Mouse (Mus musculus) kidney, adult 8-10 months (tissue): ENCODE measurements around the gene Mdh1.
A peak's percentile ranks its signal among the peaks of the same experiment; 100 is the strongest.

Experiments used
- DNase-seq, 2 experiments: peaks; one replicate each; pipeline ENCODE4 v3.0.0; 2022

The Mdh1 gene

GRCm38 (mm10) chr11:21571700-21572381 is at the start of gene Mdh1, which contains the start of gene Wdpcp:
Mdh1 (minus strand) TSS chr11:21572367.
Wdpcp (plus strand) TSS chr11:21572235.
- peak; percentile 98 to 99 for DNase-seq

- DNase-seq: no peak
These were observed 43.7 kb upstream of the Mdh1 start for GRCm38 (mm10) chr11:21615915-21616314.

DNA sequence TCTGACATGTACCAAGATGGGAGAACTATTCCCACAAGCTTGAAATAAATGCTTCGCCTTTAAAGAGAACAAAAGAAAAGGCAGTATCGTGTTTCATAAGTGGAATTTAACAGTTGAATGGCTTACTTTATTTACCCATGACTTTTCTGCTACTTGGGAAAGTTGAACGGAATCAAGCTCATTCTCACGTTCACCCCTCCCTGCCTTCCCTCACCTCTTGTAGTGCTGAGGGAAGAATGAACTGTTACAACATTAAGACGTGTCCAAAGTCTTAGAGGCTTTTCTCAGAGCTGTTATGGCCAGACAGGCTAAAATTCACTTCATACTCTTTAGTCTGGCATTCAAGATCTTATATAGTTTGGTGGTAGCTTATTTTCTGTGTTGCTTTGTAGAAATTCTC is 30.3 kb upstream of the Mdh1 start:
- DNase-seq: no peak

DNA sequence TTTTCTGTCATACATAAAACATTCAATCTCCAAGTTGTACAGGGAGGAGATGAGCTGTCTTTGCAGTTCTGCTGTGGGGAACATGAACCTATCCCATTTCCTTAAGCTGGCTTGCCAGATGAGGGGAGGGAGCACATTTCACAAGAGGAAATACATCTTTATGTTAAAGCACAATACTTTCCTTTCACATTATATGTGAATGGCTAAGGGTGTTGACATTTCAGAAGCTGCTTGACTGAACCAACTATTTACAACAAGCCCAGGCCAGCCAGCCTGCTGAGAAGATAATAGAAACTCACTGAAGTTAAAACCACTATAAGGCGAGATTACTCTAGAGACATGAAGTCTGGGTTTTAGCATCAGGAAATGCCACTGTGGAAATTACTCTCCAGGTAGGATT is 11.1 kb upstream of the Mdh1 start:
- no peak for DNase-seq

GRCm38 (mm10) chr11:21581472-21581871 is 9.3 kb upstream of the Mdh1 start:
- no peak for DNase-seq

GRCm38 (mm10) chr11:21570973-21571372 is 1.2 kb downstream of the Mdh1 start:
- peak; percentile 53 to 55 for DNase-seq

DNA sequence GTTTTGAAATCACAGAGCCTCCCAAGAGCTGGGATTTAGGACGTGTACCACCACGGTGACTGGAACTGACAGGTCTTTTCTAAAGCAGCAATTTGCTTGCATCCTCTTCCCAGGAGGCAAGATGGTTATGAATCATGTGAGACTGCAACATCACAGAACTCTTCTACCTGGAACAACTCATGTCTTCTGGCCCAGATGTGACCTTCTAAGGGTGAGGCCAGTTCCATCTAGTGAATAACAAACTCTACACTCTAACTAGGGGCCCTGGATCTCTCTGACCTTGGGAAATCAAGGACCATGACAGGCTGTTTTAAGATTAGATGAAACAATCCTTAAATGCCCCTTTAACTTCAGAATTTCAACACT is 2.1 kb downstream of the Mdh1 start:
- peak in 1 of 2 experiments; percentile 49 for DNase-seq

GRCm38 (mm10) chr11:21569456-21570108 is 2.6 kb downstream of the Mdh1 start:
- DNase-seq: peak; percentile 43 to 49

- DNase-seq: no peak
These were observed 3.2 kb downstream of the Mdh1 start for GRCm38 (mm10) chr11:21569002-21569401.

GRCm38 (mm10) chr11:21567733-21568132 is 4.4 kb downstream of the Mdh1 start:
- no peak for DNase-seq

DNA sequence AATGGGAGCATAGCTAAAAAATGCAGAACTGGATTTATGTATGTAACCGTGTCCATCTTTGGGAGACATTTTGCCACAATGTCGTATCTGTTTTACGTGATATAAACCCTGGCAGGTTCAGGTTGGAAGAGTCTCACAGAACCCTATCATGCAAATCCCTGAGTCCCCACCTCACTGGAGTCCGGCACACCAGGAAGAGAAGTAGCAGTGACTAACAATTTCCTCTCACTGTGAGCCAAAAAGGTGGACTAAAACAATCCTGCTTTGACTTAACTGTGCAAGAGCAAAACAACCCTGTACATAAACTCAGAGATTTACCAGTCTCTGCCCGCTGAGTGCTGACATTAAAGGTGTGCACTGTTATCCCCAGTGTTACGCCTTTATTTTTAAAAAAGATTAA is 5.2 kb downstream of the Mdh1 start:
- DNase-seq: no peak

DNA sequence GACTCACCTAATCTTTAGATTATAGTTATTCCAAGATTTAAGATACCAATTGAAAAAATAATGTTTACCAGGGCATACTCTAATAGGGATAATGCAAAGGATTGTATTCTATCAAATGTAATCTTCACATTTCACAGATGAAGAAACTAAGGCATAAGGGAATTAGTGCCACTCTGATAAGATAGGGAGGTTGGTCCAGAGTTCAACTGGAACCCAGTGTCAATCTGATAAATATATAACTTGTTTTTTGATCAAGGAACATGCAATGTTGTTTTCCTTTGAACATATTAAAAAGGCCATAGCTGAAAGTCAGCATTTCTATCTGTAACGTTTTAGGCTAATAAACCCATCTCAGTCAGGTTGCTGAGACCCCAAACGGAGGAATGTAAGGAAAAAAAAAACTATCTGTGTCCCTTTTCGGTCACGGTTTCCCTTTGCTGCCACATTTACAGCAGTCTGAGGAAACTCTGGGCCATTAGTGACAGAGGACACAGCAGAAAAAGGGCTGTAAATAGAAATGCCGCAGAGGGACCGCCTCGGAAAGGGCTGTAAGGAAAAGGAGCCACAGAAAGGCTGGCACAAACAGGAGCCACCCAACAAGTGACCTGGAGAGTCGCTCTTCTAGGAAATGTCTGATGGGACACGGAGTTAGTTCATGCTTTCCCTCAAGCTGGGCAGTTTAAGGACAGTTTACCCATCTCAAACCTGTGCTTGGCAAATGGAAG is 7.3 kb downstream of the Mdh1 start:
- no peak for DNase-seq

GRCm38 (mm10) chr11:21563617-21564325 is 8.4 kb downstream of the Mdh1 start:
- DNase-seq: peak in 1 of 2 experiments; percentile 26

GRCm38 (mm10) chr11:21561347-21561746 is 10.8 kb downstream of the Mdh1 start:
- DNase-seq: peak in 1 of 2 experiments; percentile 51

DNA sequence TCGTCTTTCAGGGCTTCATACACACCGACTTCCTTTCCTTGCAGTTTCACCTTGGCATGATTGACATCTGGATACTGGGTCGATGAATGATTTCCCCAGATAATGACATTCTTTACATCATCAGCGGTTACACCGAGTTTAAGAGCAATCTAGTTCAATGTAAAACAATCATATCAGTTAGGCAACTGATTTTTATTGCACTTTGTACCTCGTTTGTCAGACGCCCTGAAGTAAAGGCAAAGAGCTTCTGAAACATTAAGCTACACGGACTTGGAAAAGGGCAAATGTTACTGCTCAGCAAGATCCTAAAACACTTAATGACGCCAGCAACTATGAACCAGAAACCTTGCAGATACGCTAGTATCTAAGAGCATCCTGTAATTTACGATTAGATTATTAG is 12.4 kb downstream of the Mdh1 start:
- no peak for DNase-seq

GRCm38 (mm10) chr11:21552049-21552448 is 20.1 kb downstream of the Mdh1 start:
- DNase-seq: no peak

GRCm38 (mm10) chr11:21550222-21551173 is 21.7 kb downstream of the Mdh1 start:
- DNase-seq: no peak

DNA sequence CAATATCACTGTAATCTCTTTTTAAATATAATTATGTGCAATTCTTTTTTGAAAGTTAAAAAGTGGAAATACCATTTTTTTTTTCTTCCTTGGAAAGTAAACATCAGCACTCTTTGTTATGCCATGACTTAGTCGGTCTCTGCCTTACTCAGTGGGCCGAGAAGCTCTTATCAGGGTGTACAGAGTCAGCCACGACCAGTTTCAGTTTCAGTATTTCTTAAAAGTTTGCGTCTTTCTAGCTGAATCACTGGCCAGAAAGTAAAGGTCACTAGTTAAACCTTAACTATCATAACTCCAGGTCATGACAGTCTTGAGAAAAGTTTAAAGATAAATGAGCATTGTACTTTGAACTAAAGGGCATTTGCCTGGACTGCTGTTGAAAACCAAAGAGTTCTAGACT is 22.4 kb downstream of the Mdh1 start:
- DNase-seq: peak; percentile 27 to 81

- DNase-seq: no peak
These were observed 23.1 kb downstream of the Mdh1 start for GRCm38 (mm10) chr11:21549052-21549451.

DNA sequence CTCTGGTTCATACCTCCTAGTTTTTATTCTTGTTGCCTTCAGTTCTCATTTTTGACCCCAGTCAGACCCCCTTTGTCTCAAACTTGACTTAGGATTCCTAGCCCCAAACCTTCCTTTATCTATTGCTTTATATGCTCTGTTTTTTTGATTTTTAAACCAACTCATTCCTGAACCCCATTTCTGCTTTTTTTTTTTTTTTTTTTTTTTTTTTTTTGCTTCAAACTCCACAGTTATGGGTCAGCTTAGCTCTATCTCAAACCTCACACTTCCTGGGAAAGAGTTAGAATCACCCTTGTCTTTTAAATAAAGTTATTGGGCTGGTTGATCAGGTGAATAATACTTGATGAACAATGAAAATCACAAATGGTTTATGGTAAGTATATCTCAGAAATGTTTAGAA is 24.6 kb downstream of the Mdh1 start:
- DNase-seq: no peak

- DNase-seq: no peak
These were observed 25.5 kb downstream of the Mdh1 start for GRCm38 (mm10) chr11:21546671-21547070.

DNA sequence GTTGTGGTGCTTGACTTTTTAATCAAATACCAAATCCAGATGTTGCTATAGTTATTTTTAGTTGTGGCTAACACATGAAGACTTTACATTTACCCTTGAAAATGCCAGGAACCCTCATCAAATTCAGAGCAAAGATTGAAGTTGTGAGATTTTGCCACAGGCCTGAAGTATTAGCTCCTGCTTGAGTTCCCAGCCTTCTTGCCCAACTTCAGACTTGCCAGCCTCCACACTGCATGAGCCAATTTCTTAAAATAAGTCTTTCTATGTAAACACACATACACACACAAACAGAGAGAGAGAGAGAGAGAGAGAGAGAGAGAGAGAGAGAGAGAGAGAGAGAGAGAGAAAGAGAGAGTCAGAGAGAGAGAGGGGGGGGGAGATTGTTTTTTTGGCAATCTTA is 26.2 kb downstream of the Mdh1 start:
- DNase-seq: no peak
